Mouse (Mus musculus) brain, embryonic 14.5 days (tissue): ENCODE data around the gene Lca5.

Source experiments
- CTCF ChIP-seq: fragments of 200-500 bp; IDR thresholded peaks from 2 replicates; pipeline ENCODE4 v1.5.1; 2012; ENCODE audit warnings: inconsistent platforms, mild to moderate bottlenecking, moderate library complexity, borderline replicate concordance; ENCODE audit not compliant: insufficient read depth, insufficient read length; ENCODE audit errors: extremely low read depth
- POLR2A ChIP-seq: fragments of 200-500 bp; IDR thresholded peaks from 2 replicates; pipeline ENCODE4 v1.6.1; 2012; ENCODE audit warnings: mild to moderate bottlenecking, inconsistent platforms, borderline replicate concordance; ENCODE audit not compliant: poor library complexity, insufficient read depth, insufficient read length, severe bottlenecking; ENCODE audit errors: extremely low read depth

DNA sequence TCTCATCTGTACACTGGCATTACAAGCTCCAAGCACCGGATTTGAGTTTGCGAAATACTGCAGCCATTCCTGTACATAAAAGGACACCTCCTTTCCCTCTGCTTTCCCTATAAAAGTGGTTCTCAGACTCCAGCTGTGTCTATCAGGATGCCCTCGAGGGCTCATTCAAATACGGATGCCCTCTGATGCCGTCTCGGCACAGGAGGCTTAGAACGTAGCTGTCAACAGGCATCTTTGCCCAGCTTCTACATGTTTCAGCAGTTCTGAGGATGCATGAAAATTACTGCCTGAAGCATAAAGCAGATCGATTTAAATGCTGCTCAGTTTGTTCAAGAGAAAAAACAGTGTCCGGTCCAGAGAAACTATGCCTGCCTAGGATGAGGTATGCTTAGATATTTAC, 51.4 kb downstream of the Lca5 start:
- TF ChIP-seq CTCF (no peak), POLR2A (no peak)
